ENCODE assay signal across 21 mouse cellular contexts in the genomic region with DNA sequence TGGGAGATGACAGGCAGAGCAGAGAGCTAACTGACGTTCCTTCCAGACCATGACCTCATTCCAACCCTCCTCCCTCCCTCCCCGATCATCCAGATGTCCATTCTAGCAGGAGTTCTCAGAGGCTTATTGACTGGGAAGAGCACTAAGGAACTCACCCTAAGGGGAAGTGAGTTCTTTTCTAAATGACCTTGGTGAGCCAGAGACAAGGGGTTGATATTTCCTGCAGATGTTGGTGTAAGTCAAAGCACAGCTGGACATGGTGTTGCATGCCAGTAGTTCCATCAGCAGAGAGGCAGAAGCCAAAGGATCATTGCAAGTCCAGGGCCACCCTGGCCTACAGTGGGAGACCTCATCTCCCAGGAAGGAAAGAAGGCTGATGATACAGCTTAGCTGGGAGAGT. TPM values are rescaled to one million over a fixed set of nuclear protein-coding genes. Genes with fewer than 3 reads are reported as not detected.
A peak's percentile ranks its signal among the peaks of the same experiment; 100 is the strongest.
DNase-seq lines count a peak whose midpoint lies in the region; ATAC-seq and TF ChIP-seq lines count a peak whose summit lies in the region.
"Had no signal": no experiment of that assay in that cellular context is flagged by ENCODE, and none has a peak within 500 bp of the region (broad histone marks: within the 10 kb centered on the region; RNA-seq: fewer than 3 reads in every experiment).

No protein-coding gene starts in this region.

- WGBS in kidney, postnatal 0 days: 19% methylated on average over 2 of the region's 2 CpGs
- WGBS in stomach, postnatal 0 days: 25% methylated on average over 2 of the region's 2 CpGs

- DNase-seq in kidney, postnatal 0 days (ENCODE audit: low spot score): peak; percentile 35
- DNase-seq in kidney, postnatal 4 days: no peak
- peak; percentile 30 to 51 for DNase-seq in gastrocnemius, adult 8-10 months (ENCODE audit: low spot score in 2 of 2)
- DNase-seq in heart, postnatal 25 days (ENCODE audit: low spot score): peak; percentile 35
- DNase-seq in stomach, postnatal 0 days (ENCODE audit: low spot score): no peak
- no peak for DNase-seq in embryo, embryonic 10.5 days (ENCODE audit: low spot score)
- no peak for DNase-seq in frontal cortex, postnatal 14 days (ENCODE audit: low spot score in 2 of 2)
- DNase-seq: adrenal gland, postnatal 25 days; cerebellum, postnatal 14 days; layer of hippocampus, adult 9-11 months; lung, adult 18-20 months; midbrain, embryonic 14.5 days; right cerebral cortex, postnatal 25 days had no signal

- TF ChIP-seq EP300 in stomach, postnatal 0 days (optimal IDR thresholded peaks at IDR 0.05): no peak

- no peak overlapping the region for H3K4me2 ChIP-seq in kidney, postnatal 0 days (ENCODE audit: low read length)
- no peak overlapping the region for H3K4me2 ChIP-seq in stomach, postnatal 0 days (replicated peaks; ENCODE audit: low read depth)
- H3K4me2 ChIP-seq: hindbrain, embryonic 15.5 days; limb, embryonic 15.5 days had no signal

- H3K4me1 ChIP-seq in kidney, postnatal 0 days (replicated peaks; ENCODE audit: insufficient read depth, low read length): peaks cover 3% of the 10 kb centered on the region; the same call in 1 of the 2 replicates
- no peaks in the 10 kb centered on the region for H3K4me1 ChIP-seq in stomach, postnatal 0 days (replicated peaks; ENCODE audit: control insufficient read depth, insufficient read depth)
- H3K4me1 ChIP-seq: hindbrain, embryonic 15.5 days had no signal

- no peak overlapping the region for H3K4me3 ChIP-seq in kidney, postnatal 0 days (replicated peaks; ENCODE audit: low read depth, low read length)
- H3K4me3 ChIP-seq in stomach, postnatal 0 days (ENCODE audit: low read depth, low read length): no peak overlapping the region
- H3K4me3 ChIP-seq: embryonic facial prominence, embryonic 10.5 days; hindbrain, embryonic 15.5 days; limb, embryonic 15.5 days had no signal

- no peak for TF ChIP-seq CTCF in kidney, postnatal 0 days (IDR thresholded peaks at IDR 0.05; ENCODE audit: low read depth)
- no peak for TF ChIP-seq CTCF in stomach, postnatal 0 days (IDR thresholded peaks at IDR 0.05; ENCODE audit: low read depth)

- H3K36me3 ChIP-seq in kidney, postnatal 0 days (ENCODE audit: insufficient read depth, low read length): peaks cover under 1% of the 10 kb centered on the region; the same call in 1 of the 2 replicates
- H3K36me3 ChIP-seq in stomach, postnatal 0 days (ENCODE audit: control insufficient read depth, insufficient read depth, low read length): peaks cover 2% of the 10 kb centered on the region; the same call in 1 of the 2 replicates
- H3K36me3 ChIP-seq: hindbrain, embryonic 15.5 days had no signal

- intact Hi-C loops in heart, postnatal 25 days (cut with DNase I): no loop called here

- ATAC-seq in kidney, postnatal 0 days (replicated peaks; ENCODE audit: low FRiP score, low read depth): no peak
- no peak for ATAC-seq in stomach, postnatal 0 days (ENCODE audit: low FRiP score, low TSS enrichment)
- ATAC-seq: activated CD4-positive, CD25-positive, alpha-beta regulatory T cell, adult 4 months; CD4-positive, CD25-positive, alpha-beta regulatory T cell, adult 4 months had no signal

- no peak overlapping the region; the same call in 1 of the 2 replicates for H3K27ac ChIP-seq in kidney, postnatal 0 days
- peak overlapping the region; percentile 1; the same call in 1 of the 2 replicates for H3K27ac ChIP-seq in stomach, postnatal 0 days (replicated peaks)
- H3K27ac ChIP-seq: embryonic facial prominence, embryonic 10.5 days; hindbrain, embryonic 15.5 days; limb, embryonic 15.5 days; macrophage had no signal

- no peaks in the 10 kb centered on the region for H3K27me3 ChIP-seq in kidney, postnatal 0 days (ENCODE audit: insufficient read depth, low read length)
- no peaks in the 10 kb centered on the region for H3K27me3 ChIP-seq in stomach, postnatal 0 days (ENCODE audit: control insufficient read depth, insufficient read depth, low read length)
- H3K27me3 ChIP-seq: hindbrain, embryonic 15.5 days; limb, embryonic 15.5 days had no signal

- H3K9me3 ChIP-seq in kidney, postnatal 0 days (replicated peaks; ENCODE audit: low read length): no peaks in the 10 kb centered on the region
- no peaks in the 10 kb centered on the region for H3K9me3 ChIP-seq in stomach, postnatal 0 days (ENCODE audit: control insufficient read depth, low read length)
- H3K9me3 ChIP-seq: embryonic facial prominence, embryonic 10.5 days; hindbrain, embryonic 15.5 days; limb, embryonic 15.5 days had no signal

- no peak overlapping the region for H3K9ac ChIP-seq in kidney, postnatal 0 days (ENCODE audit: low read depth, low read length)
- no peak overlapping the region for H3K9ac ChIP-seq in stomach, postnatal 0 days (ENCODE audit: low read length)
- H3K9ac ChIP-seq: hindbrain, embryonic 15.5 days; limb, embryonic 15.5 days had no signal

RNA-seq across cellular contexts. Expression of a gene that starts 22.6 kb away (rescaled TPM):
- 15.6 and 15.7 TPM in 2 replicates for polyA plus RNA-seq in kidney, postnatal 0 days (2015; fragmentation: Nextera tagmentation; extraction: Ambion mirVana)
- 1 to 10 TPM; 4.1 to 5.7 (median 4.6) TPM for total RNA-seq in gastrocnemius, adult 8-10 months (2022)
- total RNA-seq in heart, postnatal 25 days (2021): 1 to 10 TPM; 5.1 to 6.1 TPM
- 17.8 and 18.4 TPM in 2 replicates for polyA plus RNA-seq in stomach, postnatal 0 days (2015; fragmentation: Nextera tagmentation; extraction: Ambion mirVana)

RNA-seq across cellular contexts. Expression of a gene that starts 33.2 kb away (rescaled TPM):
- polyA plus RNA-seq in kidney, postnatal 0 days (2015; fragmentation: Nextera tagmentation; extraction: Ambion mirVana): 33.9 and 36.9 TPM in 2 replicates
- total RNA-seq in gastrocnemius, adult 8-10 months (2022): 100 to 1,000 TPM; 475 to 623 (median 599) TPM
- 100 to 1,000 TPM; 283 TPM for total RNA-seq in heart, postnatal 25 days (2021)
- polyA plus RNA-seq in stomach, postnatal 0 days (2015; fragmentation: Nextera tagmentation; extraction: Ambion mirVana): 25.4 and 28.1 TPM in 2 replicates

RNA-seq across cellular contexts. Expression of a gene that starts 48.6 kb away (rescaled TPM):
- polyA plus RNA-seq in kidney, postnatal 0 days (2015; fragmentation: Nextera tagmentation; extraction: Ambion mirVana): 1.6 and 1.9 TPM in 2 replicates
- total RNA-seq in gastrocnemius, adult 8-10 months (2022): not detected
- total RNA-seq in heart, postnatal 25 days (2021): not detected
- 1.5 and 2.2 TPM in 2 replicates for polyA plus RNA-seq in stomach, postnatal 0 days (2015; fragmentation: Nextera tagmentation; extraction: Ambion mirVana)
- total RNA-seq: adrenal gland, postnatal 25 days; left cerebral cortex, postnatal 14 days had no signal
- polyA plus RNA-seq: activated CD4-positive, CD25-positive, alpha-beta regulatory T cell, adult 4 months; CD4-positive, CD25-positive, alpha-beta regulatory T cell, adult 4 months; embryonic facial prominence, embryonic 10.5 days; kidney, embryonic 14.5 days; midbrain, embryonic 14.5 days had no signal

Comparison
In these comparisons a context has a peak if more than half of its experiments do, and no peak if none do; other contexts are left out.
1. DNase-seq: peak in kidney, postnatal 0 days (single experiment), gastrocnemius, adult 8-10 months (2 of 2) and heart, postnatal 25 days (single experiment); none in kidney, postnatal 4 days (0 of 2), stomach, postnatal 0 days (single experiment), embryo, embryonic 10.5 days (single experiment) and frontal cortex, postnatal 14 days (0 of 2).